Mouse (Mus musculus): ENCODE measurements around the gene Srsf9.
"Not testable (repeated sequence)": the region's sequence is repeated elsewhere in the genome, so short reads cannot be mapped to it uniquely, and the experiment has no call there.

Gene Srsf9

GRCm38 (mm10) chr5:115364782-115365181 is 37.8 kb downstream of the Srsf9 start:
- no peak for DNase-seq (ENCODE audit: low spot score in 2 of 2)

- no peak for DNase-seq (ENCODE audit: low spot score in 2 of 2)
Measured at GRCm38 (mm10) chr5:115371736-115372135, 44.8 kb downstream of the Srsf9 start.

GRCm38 (mm10) chr5:115373441-115374203 is 46.6 kb downstream of the Srsf9 start:
- DNase-seq (ENCODE audit: low spot score in 2 of 2), result no peak

GRCm38 (mm10) chr5:115374204-115374820 is 47.3 kb downstream of the Srsf9 start:
- no peak for DNase-seq (ENCODE audit: low spot score in 2 of 2)

GRCm38 (mm10) chr5:115375436-115375835 is 48.5 kb downstream of the Srsf9 start:
- no peak for DNase-seq (ENCODE audit: low spot score in 2 of 2)

- DNase-seq (ENCODE audit: low spot score in 2 of 2), result not testable (repeated sequence)
Measured at GRCm38 (mm10) chr5:115378882-115379281, 51.9 kb downstream of the Srsf9 start.
